In the genomic region with DNA sequence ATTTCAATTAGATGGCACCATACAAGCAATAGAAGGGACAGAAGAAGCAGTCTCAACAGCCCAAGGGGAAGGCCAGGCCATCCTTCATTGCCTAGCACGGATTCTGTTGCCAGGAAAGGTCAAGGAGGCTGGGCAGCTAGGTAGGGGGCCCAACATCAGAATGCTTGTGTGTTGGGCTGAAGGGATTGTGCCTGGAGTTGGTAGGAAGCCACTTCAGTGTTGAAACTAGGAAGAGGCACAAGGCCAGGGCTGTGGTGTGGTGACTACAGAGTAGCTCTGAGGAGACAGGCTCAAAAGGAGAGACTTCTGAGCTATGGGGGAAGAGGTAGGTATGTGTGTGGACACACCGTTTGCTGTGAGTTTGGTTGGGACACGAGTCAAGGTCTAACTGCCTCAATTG, we compare ENCODE assay signal across 18 mouse cellular contexts.
"Had no signal": no experiment of that assay in that cellular context is flagged by ENCODE, and none has a peak within 500 bp of the region (broad histone marks: within the 10 kb centered on the region; RNA-seq: fewer than 3 reads in every experiment).

No protein-coding gene starts in this region.

- H3K27ac ChIP-seq: limb, embryonic 15.5 days; liver, embryonic 13.5 days; lung, embryonic 15.5 days; midbrain, embryonic 10.5 days; midbrain, embryonic 15.5 days; neural tube, embryonic 12.5 days; neural tube, embryonic 15.5 days had no signal

- DNase-seq: kidney, adult 18-20 months; kidney, adult 9 months; kidney, postnatal 14 days; kidney, postnatal 4 days; liver, embryonic 13.5 days; lung, postnatal 10 days; lung, postnatal 36 days; spleen, adult 18-20 months; thymus, adult 18-20 months; thymus, postnatal 36 days had no signal

- H3K9ac ChIP-seq: limb, embryonic 15.5 days; liver, embryonic 13.5 days; lung, embryonic 15.5 days; midbrain, embryonic 15.5 days; neural tube, embryonic 12.5 days; neural tube, embryonic 15.5 days had no signal

- H3K27me3 ChIP-seq: lung, embryonic 15.5 days had no signal

- H3K4me3 ChIP-seq: limb, embryonic 15.5 days; liver, embryonic 13.5 days; lung, embryonic 15.5 days; megakaryocyte, embryonic 14.5 days; midbrain, embryonic 10.5 days; midbrain, embryonic 15.5 days; neural tube, embryonic 12.5 days; neural tube, embryonic 15.5 days had no signal

- H3K36me3 ChIP-seq: limb, embryonic 15.5 days; liver, embryonic 13.5 days; lung, embryonic 15.5 days; midbrain, embryonic 10.5 days; midbrain, embryonic 15.5 days; neural tube, embryonic 12.5 days; neural tube, embryonic 15.5 days had no signal

- ATAC-seq: intestine, embryonic 16.5 days; midbrain, embryonic 15.5 days had no signal

- H3K9me3 ChIP-seq: limb, embryonic 15.5 days; liver, embryonic 13.5 days; lung, embryonic 15.5 days; megakaryocyte, embryonic 14.5 days; midbrain, embryonic 10.5 days; midbrain, embryonic 15.5 days; neural tube, embryonic 12.5 days; neural tube, embryonic 15.5 days had no signal

- H3K4me2 ChIP-seq: limb, embryonic 15.5 days; liver, embryonic 13.5 days; lung, embryonic 15.5 days; midbrain, embryonic 15.5 days; neural tube, embryonic 12.5 days; neural tube, embryonic 15.5 days had no signal
